Comparison of ENCODE assay signal across 19 mouse cellular contexts in the genomic region with DNA sequence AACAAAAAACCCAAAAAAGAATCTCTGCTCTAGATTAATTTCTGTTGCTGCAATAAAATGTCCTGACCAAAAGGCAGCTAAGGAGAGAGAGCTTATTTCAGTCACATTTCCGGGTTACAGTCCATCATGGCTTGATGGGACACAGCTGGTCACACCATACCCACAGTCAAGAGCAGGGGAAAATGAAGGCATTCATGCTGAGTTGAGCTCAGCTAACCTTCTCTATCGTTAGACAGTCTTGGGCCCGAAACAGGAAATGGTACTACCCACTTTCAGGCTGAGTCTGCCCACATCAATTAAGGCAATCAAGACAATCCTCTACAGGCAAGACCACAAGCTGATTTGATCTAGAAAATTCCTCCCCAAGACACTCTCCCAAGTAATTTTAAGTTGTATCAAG. TPM values are rescaled to one million over a fixed set of nuclear protein-coding genes. Genes with fewer than 3 reads are reported as not detected.
DNase-seq lines count a peak whose midpoint lies in the region; ATAC-seq lines count a peak whose summit lies in the region.
"Had no signal": no experiment of that assay in that cellular context is flagged by ENCODE, and none has a peak within 500 bp of the region (broad histone marks: within the 10 kb centered on the region; RNA-seq: fewer than 3 reads in every experiment).

No protein-coding gene starts in this region.

- no peaks in the 10 kb centered on the region for H3K36me3 ChIP-seq in lung, embryonic 16.5 days (ENCODE audit: control insufficient read depth, insufficient read depth, low read length)
- no peaks in the 10 kb centered on the region for H3K36me3 ChIP-seq in midbrain, embryonic 16.5 days (ENCODE audit: control insufficient read depth, insufficient read depth, low read length)
- H3K36me3 ChIP-seq: heart, embryonic 12.5 days; neural tube, embryonic 12.5 days had no signal

- 57% methylated on average over 3 of the region's 3 CpGs for WGBS in lung, embryonic 16.5 days
- 85% methylated on average over 3 of the region's 3 CpGs for WGBS in midbrain, embryonic 16.5 days

- no peak for DNase-seq in lung, postnatal 4 days
- DNase-seq in CD4-positive helper T cell, adult 2 months (ENCODE audit: low read depth, low spot score), result peak; percentile 64
- DNase-seq in kidney, adult 9 months, result peak; percentile 33
- no peak for DNase-seq in heart, adult 11 months
- DNase-seq: cerebellum, postnatal 25 days; gastrocnemius, postnatal 25 days; heart, postnatal 4 days; left cerebral cortex, postnatal 4 days; midbrain, embryonic 14.5 days; right cerebral cortex, postnatal 14 days had no signal

- H3K9me3 ChIP-seq in lung, embryonic 16.5 days (ENCODE audit: control insufficient read depth, low read length), result no peaks in the 10 kb centered on the region
- no peaks in the 10 kb centered on the region for H3K9me3 ChIP-seq in midbrain, embryonic 16.5 days (replicated peaks; ENCODE audit: control insufficient read depth, low read length, poor library complexity, severe bottlenecking)
- H3K9me3 ChIP-seq: heart, embryonic 12.5 days; neural tube, embryonic 12.5 days had no signal

- no peak overlapping the region for H3K4me3 ChIP-seq in lung, embryonic 16.5 days (ENCODE audit: low read length)
- H3K4me3 ChIP-seq in midbrain, embryonic 16.5 days (ENCODE audit: low read depth, low read length), result no peak overlapping the region
- H3K4me3 ChIP-seq: heart, embryonic 12.5 days; neural tube, embryonic 12.5 days had no signal

- H3K27me3 ChIP-seq in lung, embryonic 16.5 days (ENCODE audit: control insufficient read depth, insufficient read depth, low read depth, low read length), result no peaks in the 10 kb centered on the region
- H3K27me3 ChIP-seq in midbrain, embryonic 16.5 days (ENCODE audit: control insufficient read depth, insufficient read depth, low read depth, low read length), result no peaks in the 10 kb centered on the region
- H3K27me3 ChIP-seq: heart, embryonic 12.5 days; neural tube, embryonic 12.5 days had no signal

- no peaks in the 10 kb centered on the region for H3K4me1 ChIP-seq in lung, embryonic 16.5 days (replicated peaks; ENCODE audit: control insufficient read depth, insufficient read depth, low read length)
- no peaks in the 10 kb centered on the region for H3K4me1 ChIP-seq in midbrain, embryonic 16.5 days (ENCODE audit: control insufficient read depth, insufficient read depth, low read length)
- H3K4me1 ChIP-seq: neural tube, embryonic 12.5 days had no signal

- no peak overlapping the region for H3K27ac ChIP-seq in lung, embryonic 16.5 days (ENCODE audit: low read length)
- no peak overlapping the region for H3K27ac ChIP-seq in midbrain, embryonic 16.5 days (ENCODE audit: low read length)
- H3K27ac ChIP-seq: hindbrain, postnatal 0 days; neural tube, embryonic 12.5 days had no signal

- H3K9ac ChIP-seq in lung, embryonic 16.5 days (ENCODE audit: low read length), result no peak overlapping the region
- H3K9ac ChIP-seq in midbrain, embryonic 16.5 days (ENCODE audit: low read depth, low read length), result no peak overlapping the region
- H3K9ac ChIP-seq: heart, embryonic 12.5 days; neural tube, embryonic 12.5 days had no signal

- peak; percentile 43; the same call in 1 of the 2 replicates for ATAC-seq in lung, embryonic 16.5 days (ENCODE audit: low read depth)
- ATAC-seq in megakaryocyte, adult 5-6 weeks (ENCODE audit: poor library complexity, severe bottlenecking), result peak; percentile 11; the same call in 1 of the 2 replicates
- no peak for ATAC-seq in midbrain, embryonic 16.5 days
- ATAC-seq: activated CD4-positive, CD25-positive, alpha-beta regulatory T cell, adult 4 months; hindbrain, postnatal 0 days had no signal

- H3K4me2 ChIP-seq in lung, embryonic 16.5 days (ENCODE audit: low read depth, low read length), result no peak overlapping the region
- no peak overlapping the region for H3K4me2 ChIP-seq in midbrain, embryonic 16.5 days (ENCODE audit: low read length)
- H3K4me2 ChIP-seq: heart, embryonic 12.5 days; liver, embryonic 11.5 days; neural tube, embryonic 12.5 days had no signal

RNA-seq across cellular contexts. Expression of a gene that starts 3.4 kb away (rescaled TPM):
- 0.06 TPM in 1 of 2 replicates, not detected in the other for polyA plus RNA-seq in lung, embryonic 16.5 days (2015; fragmentation: Nextera tagmentation; extraction: Ambion mirVana)
- total RNA-seq in megakaryocyte, adult 5-6 weeks (2015), result 0.20 and 2.5 TPM in 2 replicates
- total RNA-seq in megakaryocyte, adult 5-6 weeks (2017), result 0.88 and 1.5 TPM in 2 replicates
- polyA plus RNA-seq in midbrain, embryonic 16.5 days (2015; fragmentation: Nextera tagmentation; extraction: Ambion mirVana), result not detected in 2 replicates
- total RNA-seq: gastrocnemius, postnatal 25 days; hindbrain, postnatal 0 days; left cerebral cortex, postnatal 4 days had no signal
- polyA plus RNA-seq: embryonic facial prominence, embryonic 11.5 days; heart, embryonic 12.5 days; hindbrain, postnatal 0 days; midbrain, embryonic 14.5 days; neural tube, embryonic 12.5 days had no signal

RNA-seq across cellular contexts. Expression of a gene that starts 27.8 kb away (rescaled TPM):
- polyA plus RNA-seq in lung, embryonic 16.5 days (2015; fragmentation: Nextera tagmentation; extraction: Ambion mirVana), result 2.6 and 2.7 TPM in 2 replicates
- 0.16 and 0.58 TPM in 2 replicates for total RNA-seq in megakaryocyte, adult 5-6 weeks (2015)
- total RNA-seq in megakaryocyte, adult 5-6 weeks (2017), result 0.33 and 0.61 TPM in 2 replicates
- polyA plus RNA-seq in midbrain, embryonic 16.5 days (2015; fragmentation: Nextera tagmentation; extraction: Ambion mirVana), result 0.24 and 0.29 TPM in 2 replicates
- polyA plus RNA-seq: activated CD4-positive, CD25-positive, alpha-beta regulatory T cell, adult 4 months had no signal

Comparison
In these comparisons a context has a peak if more than half of its experiments do, and no peak if none do; other contexts are left out.
1. DNase-seq: peak in CD4-positive helper T cell, adult 2 months (single experiment) and kidney, adult 9 months (single experiment); none in lung, postnatal 4 days (0 of 2) and heart, adult 11 months (single experiment).